Mouse (Mus musculus): ENCODE measurements around the gene Snupn. TPM values are rescaled to one million over a fixed set of nuclear protein-coding genes. Genes with fewer than 3 reads are reported as not detected.
A peak's percentile ranks its signal among the peaks of the same experiment; 100 is the strongest.

Snupn gene
- polyA plus RNA-seq, 1 experiment from 2014 or later, result 29.8 TPM

- Histone ChIP-seq H3K4me1 (peaks cover 36% of the 10 kb centered on the region), H3K4me3 (peak overlapping the region; percentile 8; the same call in 1 of the 2 replicates)
Observed at GRCm38 (mm10) chr9:56923841-56924650, 26.6 kb upstream of the Snupn start.

DNA sequence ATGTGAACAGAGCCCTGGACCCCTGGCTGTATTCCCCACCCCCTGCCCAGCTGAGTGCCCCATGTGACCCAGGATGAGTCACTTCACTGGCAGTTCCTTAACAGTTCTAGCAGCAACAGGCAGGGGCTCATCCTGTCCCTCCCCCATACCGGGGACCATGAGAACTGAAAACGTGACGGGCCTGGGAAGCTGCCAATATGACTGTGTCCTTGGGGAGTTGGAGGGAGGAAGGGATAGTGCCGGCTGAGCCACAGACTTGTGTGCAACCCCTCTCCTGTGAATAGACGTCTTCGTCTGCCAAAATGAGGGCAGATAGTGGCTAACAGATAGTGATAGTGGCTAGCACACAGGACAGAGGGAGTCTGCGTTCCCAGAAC is 26.0 kb upstream of the Snupn start:
- peaks cover 5% of the 10 kb centered on the region for H3K27me3 ChIP-seq (replicated peaks)
- H3K4me3 ChIP-seq, result peak overlapping the region; percentile 8
- peak overlapping the region; percentile 36 for H3K4me2 ChIP-seq
- WGBS, result 25% methylated on average over 7 of the region's 7 CpGs
- H3K36me3 ChIP-seq (replicated peaks), result no peaks in the 10 kb centered on the region
- no peaks in the 10 kb centered on the region for H3K9me3 ChIP-seq
- no peak overlapping the region for H3K27ac ChIP-seq
- peaks cover 36% of the 10 kb centered on the region for H3K4me1 ChIP-seq
- 0 out of 2 replicates have a peak, but pooled peaks have one; percentile 44 for ATAC-seq (replicated peaks)
- no peak overlapping the region for H3K9ac ChIP-seq

More at GRCm38 (mm10) chr9:56923841-56924650, 26.6 kb upstream of the Snupn start:
- no peak overlapping the region for H3K9ac ChIP-seq
- peak overlapping the region; percentile 36 for H3K4me2 ChIP-seq
- no peaks in the 10 kb centered on the region for H3K36me3 ChIP-seq (replicated peaks)
- no peaks in the 10 kb centered on the region for H3K9me3 ChIP-seq
- WGBS, result 78% methylated on average over 8 of the region's 8 CpGs
- H3K27me3 ChIP-seq (replicated peaks), result peaks cover 5% of the 10 kb centered on the region
- H3K27ac ChIP-seq, result no peak overlapping the region
- ATAC-seq (replicated peaks), result no peak

DNA sequence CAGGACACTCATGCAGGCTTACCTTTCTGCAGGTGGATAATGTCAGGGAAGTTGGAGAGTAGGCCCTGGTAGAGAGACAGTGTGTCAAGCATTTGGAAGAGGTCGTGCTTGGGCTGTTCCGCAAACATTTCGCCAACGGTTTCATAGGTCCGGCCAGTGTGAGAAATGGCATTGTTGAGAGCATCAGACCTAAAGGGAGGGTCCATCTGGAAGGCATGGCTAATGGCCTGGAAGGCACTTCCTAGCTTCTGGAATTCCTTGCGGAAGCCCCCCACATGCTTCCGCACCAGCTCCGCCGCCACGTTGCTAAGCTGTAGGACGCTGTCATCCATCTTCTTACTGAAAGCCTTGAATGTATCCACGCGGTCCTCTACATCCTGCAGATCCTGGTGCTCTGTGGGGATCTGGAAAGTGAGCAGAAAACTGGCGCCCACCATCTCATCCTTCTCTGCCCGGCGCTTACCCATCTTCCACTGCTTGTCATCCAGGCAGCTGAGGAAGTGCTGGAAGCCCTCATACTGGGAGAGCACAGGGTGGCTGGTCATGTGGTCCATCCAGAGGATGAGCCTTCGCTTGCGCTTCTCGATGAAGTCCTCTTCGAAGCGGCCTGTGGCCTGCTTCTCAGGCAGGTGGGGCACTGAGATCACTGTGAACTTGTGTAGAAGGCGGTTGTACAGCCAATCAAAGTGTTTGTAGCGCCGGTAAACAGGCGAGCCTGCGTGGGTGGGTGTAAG is 25.2 kb upstream of the Snupn start:
- Histone ChIP-seq H3K27ac (0 out of 2 replicates have a peak overlapping the region, but pooled peaks have one; percentile 29), H3K36me3 (replicated peaks) (no peaks in the 10 kb centered on the region), H3K4me3 (no peak overlapping the region), H3K4me2 (peak overlapping the region; percentile 36), H3K9ac (no peak overlapping the region), H3K4me1 (peaks cover 36% of the 10 kb centered on the region), H3K27me3 (replicated peaks) (peaks cover 5% of the 10 kb centered on the region), H3K9me3 (no peaks in the 10 kb centered on the region)
- WGBS, result 92% methylated on average over 26 of the region's 26 CpGs
- no peak for ATAC-seq (replicated peaks)

- 94% methylated on average over 10 of the region's 10 CpGs for WGBS
- H3K9ac ChIP-seq, result no peak overlapping the region
- peaks cover 5% of the 10 kb centered on the region for H3K27me3 ChIP-seq (replicated peaks)
- H3K4me3 ChIP-seq, result no peak overlapping the region
- H3K27ac ChIP-seq, result no peak overlapping the region
- no peaks in the 10 kb centered on the region for H3K36me3 ChIP-seq (replicated peaks)
- no peak for ATAC-seq (replicated peaks)
- peak overlapping the region; percentile 99 for H3K4me2 ChIP-seq
- peaks cover 36% of the 10 kb centered on the region for H3K4me1 ChIP-seq
- H3K9me3 ChIP-seq, result no peaks in the 10 kb centered on the region
Observed at GRCm38 (mm10) chr9:56926025-56926360, 24.7 kb upstream of the Snupn start.

DNA sequence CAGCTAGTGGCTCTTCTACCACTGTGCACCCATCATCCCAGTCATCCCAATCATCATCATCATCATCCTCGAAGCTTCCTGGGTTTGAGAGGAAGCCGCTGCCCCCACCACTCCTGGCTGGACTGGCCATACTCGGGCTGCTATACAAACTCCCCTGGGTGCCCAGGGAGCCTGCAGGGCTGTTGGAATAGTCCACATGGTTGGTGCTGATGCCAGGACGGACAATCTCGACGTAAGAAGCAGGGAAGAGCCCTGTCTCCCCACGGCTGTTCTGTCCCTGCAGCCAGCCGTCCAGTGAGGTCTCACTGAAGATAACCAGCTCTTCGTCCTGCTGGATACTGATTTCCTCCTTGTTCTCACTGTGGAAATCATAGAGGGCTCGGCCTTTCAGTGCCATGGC is 24.3 kb upstream of the Snupn start:
- Histone ChIP-seq H3K27ac (no peak overlapping the region), H3K36me3 (replicated peaks) (no peaks in the 10 kb centered on the region), H3K9ac (no peak overlapping the region), H3K4me2 (peak overlapping the region; percentile 99), H3K4me1 (peaks cover 36% of the 10 kb centered on the region), H3K27me3 (replicated peaks) (peaks cover 5% of the 10 kb centered on the region), H3K9me3 (no peaks in the 10 kb centered on the region), H3K4me3 (0 out of 2 replicates have a peak overlapping the region, but pooled peaks have one; percentile 70)
- ATAC-seq (replicated peaks), result no peak
- 90% methylated on average over 10 of the region's 10 CpGs for WGBS

DNA sequence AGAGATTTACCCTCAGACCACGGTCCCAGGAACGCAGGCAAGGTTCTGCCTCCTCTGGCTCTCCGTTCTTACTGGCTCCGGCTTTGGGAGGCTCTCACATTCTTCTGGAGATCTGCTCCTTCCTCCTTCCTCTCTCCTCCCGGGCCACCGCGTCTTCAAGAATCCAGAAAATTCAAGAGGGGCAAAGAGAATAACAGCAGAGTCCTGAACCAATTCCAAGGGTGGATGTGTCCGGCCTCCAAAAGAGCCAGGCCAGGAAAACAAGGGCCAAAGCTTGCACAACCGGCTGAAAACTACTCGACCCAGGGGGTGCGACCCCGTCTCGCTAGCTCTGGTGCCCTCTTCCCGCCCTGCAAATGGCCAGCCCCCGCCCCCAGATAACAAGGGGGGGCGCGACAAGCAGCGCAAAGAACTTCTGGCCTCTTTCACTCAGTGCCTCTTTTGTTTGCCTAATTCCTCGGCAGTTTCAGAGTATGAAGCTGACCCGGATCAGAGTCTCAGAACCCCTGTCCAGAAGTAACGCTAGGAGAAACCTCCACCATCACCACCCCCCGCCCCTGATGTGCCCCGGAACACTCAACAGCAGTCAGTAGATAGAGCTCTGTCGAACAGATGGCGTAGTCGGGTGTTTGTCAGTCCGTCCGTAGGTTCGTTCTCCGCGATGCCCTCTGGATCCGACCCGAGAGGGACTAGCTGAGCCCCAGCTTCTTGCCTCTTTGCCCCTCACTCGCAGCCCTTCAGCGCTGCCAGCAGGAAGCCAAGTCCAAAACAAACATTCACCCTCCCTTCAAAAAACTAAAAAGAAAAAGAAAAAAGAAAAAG is 23.3 kb upstream of the Snupn start:
- peak; percentile 38; the same call in 1 of the 2 replicates for ATAC-seq (replicated peaks)
- peaks cover 36% of the 10 kb centered on the region for H3K4me1 ChIP-seq

DNA sequence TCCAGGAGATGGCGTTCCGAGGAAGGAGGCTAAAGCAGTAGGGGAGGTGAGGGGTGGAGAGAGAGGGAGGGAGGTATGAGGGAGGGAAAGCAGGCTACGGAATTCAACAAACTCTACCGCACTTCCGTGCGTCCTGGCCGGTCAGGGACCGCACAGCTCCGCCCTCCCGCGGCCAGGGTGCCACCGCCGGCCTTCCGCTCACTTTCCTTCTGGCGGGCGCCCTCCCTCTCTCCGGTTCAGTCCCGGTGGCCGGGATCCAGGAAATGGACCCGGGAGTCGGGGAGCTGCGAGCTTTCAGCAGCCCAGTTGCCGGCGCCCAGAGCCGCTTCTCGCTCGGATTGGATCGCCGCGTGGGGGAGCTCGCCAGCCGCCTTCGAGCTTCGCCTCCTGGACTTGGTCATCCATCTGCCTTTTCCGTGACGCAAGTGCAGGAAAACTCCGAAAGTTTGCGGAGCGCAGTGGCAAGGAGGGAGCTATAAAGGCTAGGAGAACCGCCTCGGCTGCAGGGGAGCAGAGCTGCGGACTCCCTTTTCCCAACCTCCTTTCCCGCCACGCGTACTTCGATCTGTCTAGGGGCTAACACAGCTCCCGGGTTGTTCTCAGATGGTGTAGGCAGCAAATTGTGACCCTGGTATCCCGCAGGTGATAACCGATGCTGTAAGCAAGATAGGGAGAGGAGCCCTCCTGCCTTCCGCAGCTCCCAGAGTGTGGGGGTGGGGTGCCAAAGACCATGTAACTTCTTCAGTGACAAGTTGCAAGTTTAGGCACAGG is 22.5 kb upstream of the Snupn start, which contains the start of gene Snx33:
TSS of gene Snx33 (minus strand) at position 331 of the 771 bp plus-strand sequence.
- H3K27ac ChIP-seq, result peak within 1 kb of the TSS; percentile 71
- peak within 1 kb of the TSS; percentile 70 for H3K4me3 ChIP-seq
- H3K9me3 ChIP-seq, result no peaks in the 10 kb centered on the region
- peaks cover 36% of the 10 kb centered on the region for H3K4me1 ChIP-seq
- H3K9ac ChIP-seq, result peak within 1 kb of the TSS; percentile 61
- H3K36me3 ChIP-seq (replicated peaks), result no peaks in the 10 kb centered on the region
- under 1% methylated on average over 50 of the region's 50 CpGs for WGBS
- H3K27me3 ChIP-seq (replicated peaks), result peaks cover 5% of the 10 kb centered on the region
- peak; percentile 73 for ATAC-seq (replicated peaks)
- peak within 1 kb of the TSS; percentile 99 for H3K4me2 ChIP-seq

More for the DNA sequence above, 23.3 kb upstream of the Snupn start:
- H3K27me3 ChIP-seq (replicated peaks), result peaks cover 5% of the 10 kb centered on the region
- H3K9me3 ChIP-seq, result no peaks in the 10 kb centered on the region
- H3K4me3 ChIP-seq, result peak overlapping the region; percentile 70
- H3K27ac ChIP-seq, result peak overlapping the region; percentile 71
- H3K36me3 ChIP-seq (replicated peaks), result no peaks in the 10 kb centered on the region
- peak overlapping the region; percentile 61 for H3K9ac ChIP-seq
- H3K4me2 ChIP-seq, result peak overlapping the region; percentile 99
- WGBS, result under 1% methylated on average over 35 of the region's 35 CpGs

- ATAC-seq (replicated peaks), result no peak
- WGBS, result 73% methylated on average over 4 of the region's 4 CpGs
Observed at GRCm38 (mm10) chr9:56929496-56929895, 21.2 kb upstream of the Snupn start.

DNA sequence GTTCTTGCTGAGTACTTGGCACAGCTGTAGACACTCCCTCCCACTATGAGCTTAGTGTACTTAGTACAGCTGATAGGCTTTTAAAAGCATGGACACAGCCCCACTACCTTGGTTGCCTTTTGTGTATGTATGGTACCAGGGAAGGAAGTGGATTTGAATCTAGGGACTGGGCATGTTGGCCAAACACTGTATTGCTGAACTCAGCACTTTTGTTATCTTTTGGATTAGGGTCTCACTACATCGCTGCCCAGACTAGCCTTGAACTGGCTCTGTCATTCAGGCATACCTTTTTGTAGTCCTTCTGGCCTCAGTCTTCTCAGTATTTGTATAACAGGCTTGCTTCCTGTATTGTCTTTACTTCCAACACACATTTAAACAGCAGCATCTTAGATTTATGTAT is 20.1 kb upstream of the Snupn start:
- Histone ChIP-seq H3K9ac (no peak overlapping the region), H3K27ac (no peak overlapping the region), H3K36me3 (replicated peaks) (no peaks in the 10 kb centered on the region), H3K9me3 (no peaks in the 10 kb centered on the region), H3K4me3 (no peak overlapping the region), H3K4me1 (peaks cover 19% of the 10 kb centered on the region), H3K4me2 (no peak overlapping the region), H3K27me3 (replicated peaks) (peaks cover 5% of the 10 kb centered on the region)
- no peak for ATAC-seq (replicated peaks)
- WGBS, result 71% methylated on average over 1 of the region's 1 CpGs

More at GRCm38 (mm10) chr9:56929496-56929895, 21.2 kb upstream of the Snupn start:
- H3K9ac ChIP-seq, result no peak overlapping the region
- peaks cover 30% of the 10 kb centered on the region for H3K4me1 ChIP-seq
- H3K27me3 ChIP-seq (replicated peaks), result peaks cover 5% of the 10 kb centered on the region
- no peak overlapping the region for H3K27ac ChIP-seq
- no peak overlapping the region for H3K4me2 ChIP-seq
- no peaks in the 10 kb centered on the region for H3K36me3 ChIP-seq (replicated peaks)
- H3K9me3 ChIP-seq, result no peaks in the 10 kb centered on the region
- H3K4me3 ChIP-seq, result no peak overlapping the region

DNA sequence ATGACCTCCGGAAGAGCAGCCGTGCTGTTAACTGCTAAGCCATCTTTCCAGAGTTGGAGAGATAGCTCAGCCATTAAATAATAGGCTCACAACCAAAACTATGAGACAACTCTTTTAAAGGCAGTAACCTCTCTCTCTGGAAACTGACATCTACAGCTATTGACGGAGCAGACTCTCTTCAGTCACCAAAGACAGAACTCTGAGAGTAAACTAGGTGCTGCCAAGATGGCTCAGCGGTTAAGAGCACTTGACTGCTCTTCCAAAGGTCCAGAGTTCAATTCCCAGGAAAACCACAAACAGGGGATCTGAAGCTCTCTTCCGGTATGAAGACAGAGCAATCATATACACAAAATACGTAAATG is 13.8 kb upstream of the Snupn start:
- peaks cover 23% of the 10 kb centered on the region for H3K4me1 ChIP-seq
- peak overlapping the region; percentile 97 for H3K4me3 ChIP-seq
- peak overlapping the region; percentile 39; the same call in 1 of the 2 replicates for H3K9ac ChIP-seq
- H3K36me3 ChIP-seq (replicated peaks), result no peaks in the 10 kb centered on the region
- no peaks in the 10 kb centered on the region for H3K27me3 ChIP-seq (replicated peaks)
- H3K4me2 ChIP-seq, result peak overlapping the region; percentile 90
- H3K27ac ChIP-seq, result peak overlapping the region; percentile 95; the same call in 1 of the 2 replicates
- ATAC-seq (replicated peaks), result no peak; the same call in 1 of the 2 replicates
- H3K9me3 ChIP-seq, result no peaks in the 10 kb centered on the region
- WGBS, result 22% methylated on average over 6 of the region's 6 CpGs

Measured in midbrain, embryonic 15.5 days (tissue).